Mouse (Mus musculus): ENCODE data around the gene Fam173b.
A peak's percentile ranks its signal among the peaks of the same experiment; 100 is the strongest.
"Not testable (repeated sequence)": the region's sequence is repeated elsewhere in the genome, so short reads cannot be mapped to it uniquely, and the experiment has no call there.

Gene Fam173b

GRCm38 (mm10) chr15:31601646-31602374 lies at the start of gene Fam173b, which contains the start of gene Cct5:
TSS of gene Fam173b (plus strand) at chr15:31601852.
TSS of gene Cct5 (minus strand) at chr15:31601804.
- peak; percentile 96 for DNase-seq (ENCODE audit: extremely low read depth, insufficient read length, low spot score)

- no peak for DNase-seq (ENCODE audit: extremely low read depth, insufficient read length, low spot score)
Measured at GRCm38 (mm10) chr15:31554855-31555254, 46.8 kb upstream of the Fam173b start.

- DNase-seq (ENCODE audit: extremely low read depth, insufficient read length, low spot score): peak; percentile 65
Measured at GRCm38 (mm10) chr15:31561390-31561789, 40.3 kb upstream of the Fam173b start.

GRCm38 (mm10) chr15:31561976-31562375 lies 39.7 kb upstream of the Fam173b start:
- DNase-seq (ENCODE audit: extremely low read depth, insufficient read length, low spot score): no peak

DNA sequence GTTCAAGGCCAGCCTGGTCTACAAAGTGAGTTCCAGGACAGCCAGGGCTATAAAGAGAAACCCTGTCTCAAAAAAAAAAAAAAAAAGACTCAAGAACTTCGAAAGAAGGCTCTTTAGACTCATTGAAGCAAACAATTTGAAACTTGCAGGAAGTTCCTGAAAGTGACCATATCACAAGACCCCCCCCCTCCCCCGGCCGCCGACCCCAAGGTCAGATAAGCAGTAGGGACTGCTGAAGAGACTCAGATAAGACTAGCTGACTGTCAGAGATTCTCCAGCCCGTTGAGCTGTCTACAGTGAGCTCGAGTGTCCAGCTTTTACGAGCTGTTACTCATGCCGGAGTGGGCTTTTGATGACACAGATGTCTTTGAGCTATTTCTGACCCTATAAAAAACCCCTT lies 38.8 kb upstream of the Fam173b start:
- no peak for DNase-seq (ENCODE audit: extremely low read depth, insufficient read length, low spot score)

GRCm38 (mm10) chr15:31563577-31564546 lies 37.8 kb upstream of the Fam173b start:
- no peak for DNase-seq (ENCODE audit: extremely low read depth, insufficient read length, low spot score)

- no peak for DNase-seq (ENCODE audit: extremely low read depth, insufficient read length, low spot score)
Measured at GRCm38 (mm10) chr15:31565184-31565583, 36.5 kb upstream of the Fam173b start, which contains the start of gene Cmbl. TSS of gene Cmbl (plus strand) at chr15:31565389.

DNA sequence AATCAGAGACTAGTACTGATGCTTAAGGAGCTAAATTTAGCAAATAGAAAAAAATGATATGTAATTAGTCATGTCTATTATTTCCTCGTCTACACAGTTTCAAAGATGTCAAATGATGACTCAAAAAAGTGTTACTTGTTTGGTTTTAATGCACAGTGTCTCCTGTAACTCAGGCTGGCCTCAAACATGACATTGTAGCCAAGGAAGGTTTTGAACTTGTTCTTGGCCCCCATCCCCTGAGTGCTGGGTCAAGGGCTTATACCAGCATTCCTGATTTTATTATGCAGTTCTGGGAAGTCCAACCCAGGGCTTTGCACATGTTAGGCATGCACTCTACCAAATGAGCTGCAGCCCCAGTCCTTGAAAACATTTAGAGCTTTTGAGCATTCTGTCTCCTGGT lies 35.9 kb upstream of the Fam173b start:
- DNase-seq (ENCODE audit: extremely low read depth, insufficient read length, low spot score): no peak

- peak; percentile 25 for DNase-seq (ENCODE audit: extremely low read depth, insufficient read length, low spot score)
Measured at GRCm38 (mm10) chr15:31567431-31567830, 34.2 kb upstream of the Fam173b start.

DNA sequence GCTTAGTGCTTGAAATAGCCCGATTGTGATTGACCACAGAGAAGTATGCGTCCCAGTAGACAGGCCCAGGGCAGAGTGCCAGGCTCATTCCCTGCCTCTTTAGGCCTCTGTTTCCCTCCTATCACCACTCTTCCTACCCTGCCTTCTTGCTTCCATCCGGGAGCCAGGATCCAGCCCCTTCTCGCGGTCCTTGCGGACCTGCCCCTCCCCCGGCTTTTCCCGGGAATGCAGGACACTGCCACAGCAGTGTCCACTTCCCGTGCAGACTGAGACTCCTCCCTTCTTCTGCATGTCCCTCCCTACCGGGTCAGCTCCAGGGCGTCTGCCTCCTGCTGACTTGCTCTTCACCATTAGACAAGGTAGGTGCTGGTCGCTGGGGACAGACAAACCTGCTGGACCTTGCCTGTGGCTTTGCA lies 33.1 kb upstream of the Fam173b start:
- DNase-seq (ENCODE audit: extremely low read depth, insufficient read length, low spot score): peak; percentile 86

GRCm38 (mm10) chr15:31569325-31570022 lies 32.2 kb upstream of the Fam173b start:
- peak; percentile 43 for DNase-seq (ENCODE audit: extremely low read depth, insufficient read length, low spot score)

DNA sequence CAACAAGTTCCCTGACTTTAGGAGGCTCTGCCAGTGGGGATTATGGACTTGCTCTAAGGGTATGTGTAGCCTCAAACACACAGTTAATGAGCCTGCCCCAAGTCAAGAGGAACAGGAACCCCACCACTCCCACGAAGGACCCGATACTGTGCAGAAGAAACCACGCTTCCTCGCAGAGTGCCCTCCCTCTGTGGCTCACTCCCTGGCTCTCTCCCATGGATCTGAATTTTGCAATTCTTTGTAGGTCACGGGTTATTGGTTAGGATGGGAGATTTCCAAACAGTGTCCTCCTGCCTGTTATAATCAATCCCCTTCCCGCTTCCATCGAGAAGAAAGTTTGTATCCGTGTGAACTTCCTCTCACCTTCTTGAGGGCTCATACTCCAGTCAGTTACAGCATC lies 30.7 kb upstream of the Fam173b start:
- DNase-seq (ENCODE audit: extremely low read depth, insufficient read length, low spot score): no peak

GRCm38 (mm10) chr15:31571906-31572722 lies 29.5 kb upstream of the Fam173b start:
- peak; percentile 24 for DNase-seq (ENCODE audit: extremely low read depth, insufficient read length, low spot score)

- DNase-seq (ENCODE audit: extremely low read depth, insufficient read length, low spot score): no peak
Measured at GRCm38 (mm10) chr15:31573287-31573686, 28.4 kb upstream of the Fam173b start.

- no peak for DNase-seq (ENCODE audit: extremely low read depth, insufficient read length, low spot score)
Measured at GRCm38 (mm10) chr15:31573692-31574091, 28.0 kb upstream of the Fam173b start.

GRCm38 (mm10) chr15:31576076-31576475 lies 25.6 kb upstream of the Fam173b start:
- no peak for DNase-seq (ENCODE audit: extremely low read depth, insufficient read length, low spot score)

DNA sequence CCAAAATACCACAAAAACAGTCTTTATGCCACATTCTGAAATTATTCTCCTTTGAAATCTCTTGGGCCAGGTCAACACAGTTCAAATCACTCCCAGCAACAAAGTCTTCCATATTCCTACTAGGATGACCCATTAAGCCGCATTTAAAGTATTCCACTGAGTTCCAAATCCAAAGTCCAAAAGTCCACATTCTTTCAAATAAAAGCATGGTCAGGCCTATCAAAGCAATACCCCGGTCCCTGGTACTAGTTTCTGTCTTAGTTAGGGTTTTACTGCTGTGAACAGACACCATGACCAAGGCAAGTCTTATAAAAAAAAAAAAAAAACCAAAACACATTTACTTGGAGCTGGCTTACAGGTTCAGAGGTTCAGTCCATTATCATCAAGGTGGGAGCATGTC lies 20.6 kb upstream of the Fam173b start:
- not testable (repeated sequence) for DNase-seq (ENCODE audit: extremely low read depth, insufficient read length, low spot score)

DNA sequence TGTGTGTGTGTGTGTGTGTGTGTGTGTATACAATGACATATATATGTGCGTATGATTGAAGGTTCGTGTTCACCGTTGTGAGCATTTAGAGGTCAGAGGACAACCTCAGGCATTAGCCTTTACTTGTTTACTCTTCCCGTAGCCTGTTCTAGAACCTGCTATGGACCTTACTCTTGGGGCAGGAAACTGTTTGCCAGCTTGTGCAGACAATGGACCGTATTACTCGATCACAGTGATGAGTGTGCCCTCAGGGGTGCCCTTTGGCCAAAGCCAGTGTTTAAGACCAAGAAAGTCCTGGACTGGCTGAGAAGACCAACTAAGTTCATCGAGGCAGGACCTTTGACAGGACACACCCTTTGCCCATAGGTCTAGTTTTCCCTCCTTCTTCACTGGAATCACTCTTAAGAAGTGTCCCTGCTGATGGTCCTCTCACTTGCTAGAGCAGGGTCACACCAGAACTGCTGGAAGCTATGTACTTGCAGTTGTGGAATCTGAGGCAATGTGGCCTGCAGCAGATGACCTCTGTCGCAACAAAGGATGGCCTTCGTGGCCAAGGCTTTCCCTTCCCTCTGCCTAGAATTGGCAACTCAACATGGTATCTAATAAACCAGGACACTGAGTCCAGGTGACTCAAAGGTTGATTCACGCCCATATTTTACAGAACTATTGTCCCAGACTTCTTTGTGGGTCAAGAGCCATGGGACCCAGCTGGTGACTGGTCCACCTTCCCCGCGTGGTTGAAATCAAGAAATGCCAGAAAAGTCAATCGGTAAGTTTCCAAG lies 18.2 kb upstream of the Fam173b start:
- DNase-seq (ENCODE audit: extremely low read depth, insufficient read length, low spot score): no peak

GRCm38 (mm10) chr15:31585238-31585637 lies 16.4 kb upstream of the Fam173b start:
- no peak for DNase-seq (ENCODE audit: extremely low read depth, insufficient read length, low spot score)
